ENCODE assay signal across 23 mouse cellular contexts in the genomic region with DNA sequence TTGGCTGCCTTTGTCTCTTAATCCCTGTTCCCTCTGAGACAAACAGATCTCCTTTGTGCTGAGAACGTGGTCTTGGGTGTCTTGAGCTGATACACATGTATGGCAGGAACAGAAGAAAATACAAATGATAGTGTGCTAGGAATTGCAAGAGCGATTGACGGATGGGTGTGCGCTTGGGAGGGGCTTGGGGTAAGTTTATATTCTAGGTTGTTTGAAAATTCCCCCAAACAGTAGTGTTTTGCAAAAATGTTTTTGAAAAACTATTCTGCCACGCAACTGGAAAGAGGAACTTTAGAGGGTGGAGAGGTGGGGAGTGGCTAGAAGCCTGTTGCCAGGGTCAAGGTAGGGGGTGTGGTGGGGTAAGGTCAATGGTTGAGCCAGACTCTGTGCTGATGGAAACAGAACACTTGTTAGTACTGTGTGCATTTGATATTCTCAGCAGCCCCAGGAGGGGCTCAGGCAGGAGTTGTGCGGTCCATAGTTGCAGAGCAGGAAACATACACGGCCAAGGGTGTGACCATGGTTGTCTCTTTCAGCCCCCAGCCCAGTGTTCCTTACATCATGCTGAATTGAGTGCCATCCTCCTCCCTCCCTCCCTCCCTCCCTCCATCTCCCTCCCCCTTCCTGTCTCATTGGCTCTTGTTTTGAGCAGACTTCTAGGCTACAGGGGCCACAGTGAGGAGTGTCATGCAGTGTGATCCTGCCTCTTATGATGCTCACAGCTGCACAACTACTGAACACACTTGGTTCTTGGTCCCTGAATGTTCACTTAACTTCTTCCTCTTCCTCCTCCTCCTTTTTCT.
DNase-seq lines count a peak whose midpoint lies in the region; ATAC-seq and TF ChIP-seq lines count a peak whose summit lies in the region.
"Had no signal": no experiment of that assay in that cellular context is flagged by ENCODE, and none has a peak within 500 bp of the region (broad histone marks: within the 10 kb centered on the region; RNA-seq: fewer than 3 reads in every experiment).

No protein-coding gene starts in this region.

- H3K9me3 ChIP-seq in heart, embryonic 13.5 days, result no peaks in the 10 kb centered on the region
- no peaks in the 10 kb centered on the region for H3K9me3 ChIP-seq in limb, embryonic 11.5 days (ENCODE audit: control insufficient read depth, low read length)
- H3K9me3 ChIP-seq in limb, embryonic 10.5 days (replicated peaks), result no peaks in the 10 kb centered on the region
- H3K9me3 ChIP-seq in liver, postnatal 0 days (ENCODE audit: low read length), result no peaks in the 10 kb centered on the region
- H3K9me3 ChIP-seq: forebrain, embryonic 13.5 days; heart, embryonic 12.5 days; neural tube, embryonic 12.5 days had no signal

- no peaks in the 10 kb centered on the region for H3K4me1 ChIP-seq in heart, embryonic 13.5 days
- no peaks in the 10 kb centered on the region; the same call in none of the 2 replicates for H3K4me1 ChIP-seq in heart, adult 2 months (ENCODE audit: control insufficient read depth, insufficient read depth, low read length)
- no peaks in the 10 kb centered on the region for H3K4me1 ChIP-seq in limb, embryonic 11.5 days (ENCODE audit: control insufficient read depth, insufficient read depth, low read length)
- peaks cover 9% of the 10 kb centered on the region; the same call in 1 of the 2 replicates for H3K4me1 ChIP-seq in limb, embryonic 10.5 days
- no peaks in the 10 kb centered on the region for H3K4me1 ChIP-seq in liver, postnatal 0 days (ENCODE audit: insufficient read depth)
- H3K4me1 ChIP-seq: forebrain, embryonic 13.5 days; heart, embryonic 12.5 days; neural tube, embryonic 12.5 days had no signal

- TF ChIP-seq POLR2A in heart, adult 2 months (IDR thresholded peaks at IDR 0.05; ENCODE audit: insufficient read depth, low read depth, low read length), result no peak

- no peak overlapping the region for H3K4me3 ChIP-seq in heart, embryonic 13.5 days
- no peak overlapping the region for H3K4me3 ChIP-seq in heart, adult 2 months
- no peak overlapping the region for H3K4me3 ChIP-seq in limb, embryonic 11.5 days (ENCODE audit: low read depth, low read length)
- no peak overlapping the region for H3K4me3 ChIP-seq in limb, embryonic 10.5 days
- H3K4me3 ChIP-seq in liver, postnatal 0 days (ENCODE audit: low read depth, low read length), result no peak overlapping the region
- H3K4me3 ChIP-seq: forebrain, embryonic 13.5 days; heart, embryonic 12.5 days; neural tube, embryonic 12.5 days had no signal

- no peaks in the 10 kb centered on the region for H3K27me3 ChIP-seq in heart, embryonic 13.5 days (replicated peaks)
- H3K27me3 ChIP-seq in heart, adult 2 months (ENCODE audit: control insufficient read depth, insufficient read depth, low read length), result no peaks in the 10 kb centered on the region
- no peaks in the 10 kb centered on the region for H3K27me3 ChIP-seq in limb, embryonic 11.5 days (ENCODE audit: control insufficient read depth, insufficient read depth, low read length)
- no peaks in the 10 kb centered on the region for H3K27me3 ChIP-seq in limb, embryonic 10.5 days (ENCODE audit: low read depth, poor library complexity, severe bottlenecking)
- no peaks in the 10 kb centered on the region for H3K27me3 ChIP-seq in liver, postnatal 0 days (ENCODE audit: insufficient read depth, low read length)
- H3K27me3 ChIP-seq: forebrain, embryonic 13.5 days; heart, embryonic 12.5 days; neural tube, embryonic 12.5 days had no signal

- H3K36me3 ChIP-seq in heart, embryonic 13.5 days, result no peaks in the 10 kb centered on the region
- no peaks in the 10 kb centered on the region for H3K36me3 ChIP-seq in heart, adult 2 months (ENCODE audit: control insufficient read depth, insufficient read depth, low read length)
- H3K36me3 ChIP-seq in limb, embryonic 11.5 days (ENCODE audit: control insufficient read depth, insufficient read depth, low read length), result no peaks in the 10 kb centered on the region
- H3K36me3 ChIP-seq in limb, embryonic 10.5 days, result no peaks in the 10 kb centered on the region
- H3K36me3 ChIP-seq in liver, postnatal 0 days (replicated peaks; ENCODE audit: insufficient read depth, low read length), result no peaks in the 10 kb centered on the region
- H3K36me3 ChIP-seq: heart, embryonic 12.5 days; neural tube, embryonic 12.5 days had no signal

- DNase-seq in heart, adult 2 months, result no peak
- DNase-seq in limb, embryonic 11.5 days (ENCODE audit: low spot score), result no peak
- DNase-seq in limb, embryonic 10.5 days (ENCODE audit: low spot score), result no peak
- peak; percentile 46 to 48 for DNase-seq in B cell, adult 2 months
- DNase-seq in liver, postnatal 0 days, result no peak
- DNase-seq: adrenal gland, postnatal 10 days; cerebellum, adult 18-20 months; cerebellum, postnatal 14 days; heart, postnatal 36 days; kidney, adult 9 months; layer of hippocampus, adult 9-11 months; lung, adult 2 months; lung, postnatal 14 days; midbrain, embryonic 14.5 days; thymus, postnatal 14 days had no signal

- 67% methylated on average over 7 of the region's 7 CpGs for WGBS in heart, embryonic 13.5 days
- 70% methylated on average over 7 of the region's 7 CpGs for WGBS in heart, adult 2 months
- WGBS in limb, embryonic 11.5 days, result 61% methylated on average over 7 of the region's 7 CpGs
- WGBS in limb, embryonic 10.5 days, result 62% methylated on average over 7 of the region's 7 CpGs
- 64% methylated on average over 7 of the region's 7 CpGs for WGBS in liver, postnatal 0 days (ENCODE audit: insufficient replicate concordance)

- no peak for TF ChIP-seq EP300 in heart, adult 2 months (IDR thresholded peaks at IDR 0.05; ENCODE audit: insufficient read depth, low read depth, low read length)
- TF ChIP-seq EP300 in liver, postnatal 0 days (IDR thresholded peaks at IDR 0.05; ENCODE audit: low read depth), result no peak

- no peak for TF ChIP-seq CTCF in heart, adult 2 months (IDR thresholded peaks at IDR 0.05)
- TF ChIP-seq CTCF in liver, postnatal 0 days (IDR thresholded peaks at IDR 0.05; ENCODE audit: low read depth), result no peak

- H3K9ac ChIP-seq in heart, embryonic 13.5 days, result no peak overlapping the region
- no peak overlapping the region for H3K9ac ChIP-seq in heart, adult 2 months (ENCODE audit: low read depth, low read length)
- H3K9ac ChIP-seq in limb, embryonic 11.5 days (ENCODE audit: low read length), result no peak overlapping the region
- no peak overlapping the region for H3K9ac ChIP-seq in liver, postnatal 0 days (replicated peaks)
- H3K9ac ChIP-seq: forebrain, embryonic 13.5 days; heart, embryonic 12.5 days; neural tube, embryonic 12.5 days had no signal

- intact Hi-C loops in heart, adult 2 months (cut with DNase I), result loop anchor here (10.0 kb wide), 1 partner anchor 753 kb away; no protein-coding TSS in a partner anchor

- no peak overlapping the region for H3K27ac ChIP-seq in heart, embryonic 13.5 days (replicated peaks)
- no peak overlapping the region for H3K27ac ChIP-seq in heart, adult 2 months
- no peak overlapping the region for H3K27ac ChIP-seq in limb, embryonic 11.5 days (replicated peaks; ENCODE audit: low read depth, low read length)
- H3K27ac ChIP-seq in limb, embryonic 10.5 days, result no peak overlapping the region; the same call in 1 of the 2 replicates
- H3K27ac ChIP-seq in liver, postnatal 0 days (ENCODE audit: low read depth), result no peak overlapping the region
- H3K27ac ChIP-seq: forebrain, embryonic 13.5 days; neural tube, embryonic 12.5 days had no signal

- no peak overlapping the region for H3K4me2 ChIP-seq in heart, embryonic 13.5 days
- H3K4me2 ChIP-seq in limb, embryonic 11.5 days (ENCODE audit: low read depth, severe bottlenecking), result no peak overlapping the region
- no peak overlapping the region for H3K4me2 ChIP-seq in liver, postnatal 0 days (ENCODE audit: low read depth, low read length)
- H3K4me2 ChIP-seq: forebrain, embryonic 13.5 days; heart, embryonic 12.5 days; liver, embryonic 11.5 days; neural tube, embryonic 12.5 days had no signal

- H3K79me2 ChIP-seq in heart, adult 2 months (replicated peaks; ENCODE audit: control insufficient read depth, insufficient read depth, low read length), result no peaks in the 10 kb centered on the region

- ATAC-seq in heart, embryonic 13.5 days (ENCODE audit: extremely low read depth, insufficient number of reproducible peaks, low FRiP score, low TSS enrichment), result peak; percentile 8; the same call in 1 of the 2 replicates
- ATAC-seq in limb, embryonic 11.5 days (ENCODE audit: insufficient number of reproducible peaks, low FRiP score, low TSS enrichment, low read depth), result peak; percentile 74; the same call in 1 of the 2 replicates
- ATAC-seq in monocyte, adult 5-6 weeks (replicated peaks; ENCODE audit: insufficient number of reproducible peaks, low FRiP score, low TSS enrichment, poor library complexity, severe bottlenecking), result 0 out of 2 replicates have a peak, but pooled peaks have one; percentile 43
- ATAC-seq in liver, postnatal 0 days, result no peak
- ATAC-seq: forebrain, embryonic 13.5 days; hindbrain, embryonic 16.5 days; intestine, embryonic 16.5 days had no signal

Comparison
In these comparisons a context has a peak if more than half of its experiments do, and no peak if none do; other contexts are left out.
1. DNase-seq: peak in B cell, adult 2 months (2 of 2); none in heart, adult 2 months (0 of 2), limb, embryonic 11.5 days (single experiment), limb, embryonic 10.5 days (single experiment) and liver, postnatal 0 days (single experiment).